Mouse (Mus musculus) sigmoid colon, adult 10 weeks (tissue): Measurements from ENCODE around the gene Mgat4d. TPM values are rescaled to one million over a fixed set of nuclear protein-coding genes. Genes with fewer than 3 reads are reported as not detected.

Source experiments
- polyA plus RNA-seq: library from polyadenylated mRNA; stranded (reverse); fragments of 350-450 nt; fragmentation: Illumina TruSeq; extraction: RNeasy Lipid Tissue Mini Kit (QIAGEN cat#74804); gene quantifications from one replicate; pipeline ENCODE4 v1.2.3, GENCODE M21; 2014; ENCODE audit warnings: low read depth, low replicate concordance

Gene Mgat4d
- not detected for polyA plus RNA-seq

DNA sequence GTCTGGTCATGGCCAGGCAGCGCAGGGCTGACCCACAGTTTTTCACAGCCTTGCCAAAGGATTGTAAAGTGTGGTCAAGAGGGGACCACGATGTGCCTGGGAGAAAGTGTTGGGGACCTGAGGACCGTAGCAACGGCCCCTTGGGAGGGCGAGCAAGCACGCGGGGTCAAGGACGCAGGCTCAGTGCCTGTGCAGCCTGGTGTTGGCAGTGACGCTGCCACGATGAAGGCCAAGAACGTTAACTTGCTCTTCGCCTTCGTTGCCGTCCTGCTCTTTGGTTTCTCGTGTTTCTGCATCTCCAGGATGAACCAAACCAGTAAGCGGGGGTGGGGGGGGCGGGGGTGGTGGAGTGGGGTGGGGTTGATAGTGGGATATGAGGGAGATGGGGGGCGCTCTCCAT, at the start of gene Mgat4d:
TSS of gene Mgat4d (plus strand) at position 209 of the 400 bp plus-strand sequence.

DNA sequence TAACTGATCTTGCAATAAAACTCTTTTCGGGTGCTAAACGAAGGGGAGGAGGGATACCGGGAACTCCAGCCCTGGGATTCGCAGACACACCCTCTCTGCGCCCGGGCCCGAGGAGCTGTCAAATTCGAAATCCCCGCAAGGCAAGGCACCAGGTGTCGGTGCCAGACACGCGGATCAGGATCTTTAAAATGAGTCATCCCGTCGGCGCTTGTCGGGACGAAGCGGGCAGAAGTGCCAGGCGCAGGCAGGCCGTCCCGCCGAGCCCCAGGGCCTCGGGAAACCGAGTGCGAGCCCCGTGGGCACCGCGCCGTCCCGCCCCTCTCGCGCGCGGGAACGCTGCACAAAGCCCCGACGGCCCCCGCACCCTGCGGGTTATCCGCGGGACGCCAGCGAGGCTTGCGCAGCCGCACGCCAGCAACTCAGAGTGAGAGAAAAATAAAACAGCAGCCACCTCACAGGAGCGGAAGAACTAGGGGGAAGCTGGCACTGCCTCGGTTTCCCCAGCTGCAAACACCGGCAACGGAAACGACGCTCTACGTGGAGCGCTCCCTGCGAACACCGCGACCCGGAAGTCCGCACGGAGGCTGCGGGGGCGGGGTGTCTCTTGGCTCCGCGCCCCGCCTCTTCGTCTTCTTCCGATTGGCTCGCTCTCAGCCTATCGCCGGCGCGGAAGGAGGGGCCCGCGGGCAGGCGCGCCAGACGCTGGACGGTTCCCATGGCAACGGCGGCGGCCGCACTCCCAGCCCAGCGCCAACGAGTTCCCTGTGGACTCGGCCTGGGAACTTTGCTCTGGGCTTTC, 16.2 kb upstream of the Mgat4d start, which contains the start of gene Elmod2:
TSS of gene Elmod2 (minus strand) at position 588 of the 799 bp plus-strand sequence.

DNA sequence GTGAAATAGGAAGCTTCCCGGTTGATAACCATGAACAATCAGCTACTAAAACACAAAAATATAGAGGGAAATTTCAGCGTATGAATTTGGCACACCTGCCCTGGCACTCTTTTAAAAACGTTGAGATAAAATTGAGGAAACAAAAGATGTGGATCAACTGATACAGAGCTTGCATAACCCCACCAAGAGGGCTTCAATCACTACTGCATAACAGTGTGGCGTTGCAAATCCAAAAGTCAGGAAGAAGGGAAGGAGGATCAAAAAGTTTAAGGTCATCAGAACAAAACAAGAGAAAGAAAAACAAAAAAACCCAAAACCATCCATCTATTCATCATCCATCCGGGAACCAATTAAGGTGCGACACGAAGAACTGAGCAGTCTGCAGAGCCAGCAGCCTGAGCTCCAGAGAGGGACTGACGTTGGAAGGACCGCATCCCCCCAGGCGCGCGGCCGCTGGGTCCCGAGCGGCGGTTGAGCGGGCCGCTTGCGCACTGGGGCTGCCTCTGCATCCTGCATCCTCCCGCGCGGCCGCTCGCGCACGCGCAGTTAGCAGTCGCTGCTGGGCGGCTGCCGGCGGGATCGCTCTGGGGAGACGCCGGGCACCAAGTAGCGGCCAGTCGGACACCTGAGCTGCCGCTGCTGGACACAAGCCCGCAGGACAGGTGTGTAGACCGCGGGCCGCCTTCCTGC, 41.2 kb downstream of the Mgat4d start, which contains the start of gene Clgn:
TSS of gene Clgn (plus strand) at position 552 of the 690 bp plus-strand sequence.

Other genes with a start within 250 kb of the Mgat4d start
- gene Tbc1d9, start 183.1 kb upstream of the Mgat4d start, polyA plus RNA-seq, result 7.9 TPM
- gene Gm10645, start 182.3 kb upstream of the Mgat4d start, polyA plus RNA-seq, result not detected
- gene Ucp1, start 58.1 kb upstream of the Mgat4d start, polyA plus RNA-seq, result not detected
- gene Elmod2, start 16.0 kb upstream of the Mgat4d start, polyA plus RNA-seq, result 61.4 TPM
- gene Clgn, start 41.4 kb downstream of the Mgat4d start, polyA plus RNA-seq, result 0.76 TPM
- gene Scoc, start 109.9 kb downstream of the Mgat4d start, polyA plus RNA-seq, result 144 TPM
- gene Olfr370, start 187.3 kb downstream of the Mgat4d start, polyA plus RNA-seq, result not detected
- 0.63 TPM for gene Ndufb7, start 218.2 kb downstream of the Mgat4d start, polyA plus RNA-seq